Mouse (Mus musculus) kidney, postnatal 14 days (tissue): ENCODE measurements around the gene Cntn5.

Experiments used
- DNase-seq: peaks from one replicate; pipeline ENCODE4 v3.0.0; 2022; ENCODE audit warnings: mixed read lengths

Gene Cntn5

GRCm38 (mm10) chr9:9882779-9883383, 1021.7 kb downstream of the Cntn5 start:
- peak; percentile 67 for DNase-seq

- DNase-seq = no peak
Measured at GRCm38 (mm10) chr9:9872112-9873035, 1032.2 kb downstream of the Cntn5 start.

GRCm38 (mm10) chr9:9860631-9861030, 1043.9 kb downstream of the Cntn5 start:
- DNase-seq = no peak

GRCm38 (mm10) chr9:9859323-9859722, 1045.3 kb downstream of the Cntn5 start:
- no peak for DNase-seq

DNA sequence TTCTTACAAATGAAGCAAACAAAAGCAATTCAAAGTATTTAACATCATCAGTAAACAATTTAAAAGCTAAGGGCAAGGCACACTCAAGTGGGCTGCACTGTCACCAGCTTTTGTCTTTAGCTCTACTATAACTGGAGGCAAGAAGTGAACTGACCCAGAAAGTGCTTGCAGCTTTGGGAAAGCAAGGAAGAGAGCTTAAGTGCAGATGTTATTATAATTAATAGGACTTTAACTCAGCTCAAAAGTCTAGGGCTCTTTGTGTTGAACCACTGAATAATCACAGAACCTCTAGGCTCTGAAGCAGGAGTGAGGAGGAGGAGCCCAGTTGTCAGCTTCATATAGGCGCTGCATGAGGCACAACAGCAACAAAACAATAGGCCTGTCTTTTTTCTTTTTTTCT, 1049.8 kb downstream of the Cntn5 start:
- DNase-seq = no peak

DNA sequence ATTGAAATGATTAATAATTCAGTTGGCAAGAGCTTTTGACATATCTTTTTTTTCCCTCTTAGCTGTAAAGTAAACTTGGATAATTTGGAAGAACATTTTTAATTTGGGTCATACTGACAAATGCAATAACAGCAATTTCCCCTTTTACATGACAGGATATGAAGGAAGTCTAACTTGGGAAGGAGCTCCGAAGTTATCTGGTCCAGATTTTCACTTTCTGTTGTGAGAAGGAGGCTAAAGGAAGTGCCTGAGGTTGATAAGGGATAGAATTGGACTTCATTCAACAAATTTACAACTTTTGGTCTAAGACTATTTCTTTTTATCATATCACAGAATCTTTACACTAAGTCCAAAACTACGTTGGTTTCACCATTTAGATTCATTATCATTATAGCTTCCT, 1074.3 kb downstream of the Cntn5 start:
- no peak for DNase-seq

DNA sequence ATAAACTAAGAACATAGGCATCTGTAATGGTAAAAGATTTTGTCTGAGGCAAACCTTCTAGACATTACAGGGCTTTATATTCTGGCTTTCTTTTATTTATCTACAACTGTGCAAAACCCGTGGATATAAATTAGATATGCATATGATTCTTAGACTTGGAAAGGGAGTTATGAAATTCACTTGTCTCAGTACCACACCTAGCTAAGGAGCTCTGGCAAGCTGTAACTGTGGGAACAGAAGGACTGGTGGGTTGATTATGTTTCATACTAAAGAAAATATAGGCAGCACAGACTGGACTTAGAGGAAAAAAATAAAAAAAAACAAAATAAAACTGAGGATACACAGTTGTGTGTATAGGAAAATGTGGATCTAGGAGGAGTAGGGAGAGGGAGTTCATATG, 1084.6 kb downstream of the Cntn5 start:
- DNase-seq = no peak

GRCm38 (mm10) chr9:9817477-9817876, 1087.1 kb downstream of the Cntn5 start:
- DNase-seq = no peak

DNA sequence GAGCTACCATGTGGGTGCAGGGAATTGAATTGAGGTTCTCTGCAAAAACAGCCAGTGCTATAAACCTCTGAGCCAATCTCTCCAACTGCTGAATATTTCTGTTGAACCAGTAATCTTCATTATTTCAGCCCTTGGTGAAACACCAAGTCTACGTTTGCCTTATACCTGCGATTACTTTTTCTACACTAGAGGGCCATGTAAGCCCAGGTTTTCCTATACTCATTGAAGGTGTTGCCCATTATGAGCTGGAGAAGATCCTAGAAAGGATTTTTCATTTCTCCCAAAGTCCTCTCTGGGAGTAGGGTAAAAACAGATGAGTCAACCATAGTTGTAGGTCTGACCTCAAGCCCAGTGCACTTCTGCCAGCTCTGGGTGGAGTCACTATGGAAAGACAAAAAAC, 1105.0 kb downstream of the Cntn5 start:
- no peak for DNase-seq

DNA sequence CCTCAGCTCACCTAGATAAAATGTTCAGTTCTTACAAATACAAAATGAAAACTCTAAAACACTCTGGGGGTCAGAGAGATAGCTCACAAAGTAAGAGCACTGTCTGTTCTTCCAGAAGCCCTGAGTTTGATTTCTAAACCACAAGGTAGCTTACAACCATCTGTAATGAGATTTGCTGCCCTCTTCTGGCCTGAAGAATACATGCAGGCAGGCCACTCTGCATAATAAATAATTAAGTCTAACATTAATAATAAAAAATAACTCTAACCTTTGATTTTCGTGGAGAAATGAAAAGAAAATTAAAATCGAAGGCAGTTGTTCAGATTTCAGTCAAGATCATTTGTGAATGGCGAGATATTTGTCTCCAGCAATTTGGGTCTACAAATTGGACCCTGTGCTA, 1120.9 kb downstream of the Cntn5 start:
- no peak for DNase-seq

- no peak for DNase-seq
Measured at GRCm38 (mm10) chr9:9781157-9781884, 1123.3 kb downstream of the Cntn5 start.

- DNase-seq = peak; percentile 2
Measured at GRCm38 (mm10) chr9:9779646-9780045, 1124.9 kb downstream of the Cntn5 start.

- no peak for DNase-seq
Measured at GRCm38 (mm10) chr9:9770777-9771176, 1133.8 kb downstream of the Cntn5 start.

- DNase-seq = no peak
Measured at GRCm38 (mm10) chr9:9769659-9770058, 1134.9 kb downstream of the Cntn5 start.

GRCm38 (mm10) chr9:9718145-9718544, 1186.4 kb downstream of the Cntn5 start:
- DNase-seq = no peak

DNA sequence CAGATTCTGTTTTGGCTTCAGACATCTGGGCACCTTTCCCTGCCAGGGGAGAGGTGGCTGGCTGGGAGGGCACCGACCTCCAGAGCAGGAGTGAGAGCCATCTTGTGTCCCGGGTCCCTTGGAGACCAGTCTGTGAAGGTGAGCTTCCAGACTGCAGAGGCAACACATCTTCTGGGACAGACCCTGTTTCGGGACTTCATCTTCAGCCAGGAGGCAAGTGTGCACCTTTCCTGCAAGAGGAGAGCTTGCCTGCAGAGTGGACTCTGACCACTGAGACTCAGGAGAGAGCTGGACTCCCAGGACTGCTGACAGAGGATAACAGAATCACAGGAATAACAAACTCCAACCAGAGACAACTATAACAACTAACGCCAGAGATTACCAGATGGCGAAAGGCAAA, 1195.9 kb downstream of the Cntn5 start:
- DNase-seq = peak; percentile 7

DNA sequence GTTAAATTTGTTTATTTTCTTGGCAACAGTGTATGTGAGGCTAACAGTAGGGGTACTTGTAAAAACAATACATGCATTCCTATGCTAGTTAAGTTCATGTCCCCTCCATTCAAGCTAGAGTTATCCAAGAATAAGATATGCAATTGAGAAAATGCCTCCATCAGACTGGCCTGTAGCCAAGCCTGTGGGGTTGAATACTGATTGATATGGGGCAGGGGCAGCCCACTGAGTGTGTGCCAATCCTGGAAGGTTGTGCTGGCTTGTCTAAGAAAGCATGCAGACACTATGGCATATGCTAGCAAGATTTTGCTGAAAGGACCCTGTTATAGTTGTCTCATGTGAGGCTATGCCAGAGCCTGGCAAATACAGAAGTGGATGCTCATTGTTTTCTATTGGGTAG, 1196.8 kb downstream of the Cntn5 start:
- DNase-seq = no peak

GRCm38 (mm10) chr9:9705180-9705579, 1199.4 kb downstream of the Cntn5 start:
- no peak for DNase-seq

GRCm38 (mm10) chr9:9696636-9697035, 1207.9 kb downstream of the Cntn5 start:
- no peak for DNase-seq

- no peak for DNase-seq
Measured at GRCm38 (mm10) chr9:9682348-9682884, 1222.2 kb downstream of the Cntn5 start.

DNA sequence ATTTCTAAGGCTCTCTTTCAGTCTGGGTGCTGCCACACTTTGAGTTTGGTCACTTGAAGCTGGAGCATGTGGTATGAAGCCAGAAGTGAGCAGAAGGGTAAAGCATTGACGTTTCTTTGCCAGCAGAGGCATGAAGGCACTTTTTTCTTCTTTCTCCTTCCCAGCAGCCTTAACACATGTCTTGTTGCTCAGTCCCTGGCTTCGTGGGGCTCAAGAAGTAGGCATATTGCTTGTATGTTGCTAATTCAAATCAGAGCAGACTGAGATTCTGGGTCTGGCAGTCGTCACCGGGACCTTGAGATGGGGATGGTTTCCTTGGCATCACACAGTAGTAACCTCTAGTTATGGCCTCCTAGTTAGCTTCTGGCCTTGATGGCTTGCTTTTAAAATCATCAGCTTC, 1228.5 kb downstream of the Cntn5 start:
- DNase-seq = no peak

GRCm38 (mm10) chr9:9674531-9674930, 1230.0 kb downstream of the Cntn5 start:
- DNase-seq = no peak

- DNase-seq = no peak
Measured at GRCm38 (mm10) chr9:9673277-9674049, 1231.1 kb downstream of the Cntn5 start.
